Mouse (Mus musculus) spleen, postnatal 4 days (tissue): ENCODE measurements around the gene Chd2.

ENCODE experiments used
- DNase-seq, 2 experiments: peaks; one replicate each; pipeline ENCODE4 v3.0.0; 2022; ENCODE audit warnings: low spot score in 2 of 2

Gene Chd2

GRCm38 (mm10) chr7:73564131-73564530, 22.5 kb upstream of the Chd2 start:
- DNase-seq, result peak in 1 of 2 experiments; percentile 51

GRCm38 (mm10) chr7:73561492-73562055, 19.9 kb upstream of the Chd2 start:
- peak in 1 of 2 experiments; percentile 48 for DNase-seq

- DNase-seq, result peak in 1 of 2 experiments; percentile 54
Measured at GRCm38 (mm10) chr7:73560811-73561210, 19.2 kb upstream of the Chd2 start.

- peak in 1 of 2 experiments; percentile 57 for DNase-seq
Measured at GRCm38 (mm10) chr7:73559853-73560190, 18.2 kb upstream of the Chd2 start.

- no peak for DNase-seq
Measured at GRCm38 (mm10) chr7:73559170-73559852, 17.7 kb upstream of the Chd2 start.

GRCm38 (mm10) chr7:73558293-73559169, 16.9 kb upstream of the Chd2 start:
- DNase-seq, result peak; percentile 99 to 100

GRCm38 (mm10) chr7:73557671-73558265, 16.1 kb upstream of the Chd2 start:
- peak; percentile 59 to 86 for DNase-seq

GRCm38 (mm10) chr7:73556688-73557667, 15.3 kb upstream of the Chd2 start:
- DNase-seq, result peak in 1 of 2 experiments; percentile 35

GRCm38 (mm10) chr7:73555918-73556580, 14.4 kb upstream of the Chd2 start:
- no peak for DNase-seq

- no peak for DNase-seq
Measured at GRCm38 (mm10) chr7:73554849-73555248, 13.2 kb upstream of the Chd2 start.

GRCm38 (mm10) chr7:73553160-73553559, 11.5 kb upstream of the Chd2 start:
- no peak for DNase-seq

GRCm38 (mm10) chr7:73552054-73552750, 10.6 kb upstream of the Chd2 start:
- DNase-seq, result peak; percentile 6 to 34

- peak in 1 of 2 experiments; percentile 2 for DNase-seq
Measured at GRCm38 (mm10) chr7:73551370-73551769, 9.7 kb upstream of the Chd2 start.

- peak in 1 of 2 experiments; percentile 41 for DNase-seq
Measured at GRCm38 (mm10) chr7:73548051-73548450, 6.4 kb upstream of the Chd2 start.

- DNase-seq, result no peak
Measured at GRCm38 (mm10) chr7:73546561-73547510, 5.2 kb upstream of the Chd2 start.

GRCm38 (mm10) chr7:73545004-73545403, 3.4 kb upstream of the Chd2 start:
- DNase-seq, result no peak

GRCm38 (mm10) chr7:73542131-73542853, 662 bp upstream of the Chd2 start:
- no peak for DNase-seq

- DNase-seq, result no peak
Measured at GRCm38 (mm10) chr7:73541079-73541390, 595 bp downstream of the Chd2 start.
